Mouse (Mus musculus) liver, adult 2 months (tissue): ENCODE results near the gene Eps8.

Experiments used
- CTCF ChIP-seq: fragments of 200-500 bp; IDR thresholded peaks from 2 replicates; pipeline ENCODE4 v1.5.1; 2011; ENCODE audit warnings: low read depth, low read length, control low read depth
- POLR2A ChIP-seq: fragments of 200-500 bp; IDR thresholded peaks from 2 replicates; pipeline ENCODE4 v1.6.1; 2011; ENCODE audit warnings: low read length, control low read depth; ENCODE audit not compliant: insufficient read depth; ENCODE audit errors: extremely low read depth

GRCm38 (mm10) chr6:137592582-137592981, 62.1 kb downstream of the Eps8 start:
- no peak for TF ChIP-seq POLR2A
- TF ChIP-seq CTCF, result no peak
